Mouse (Mus musculus): ENCODE data around the gene Cntrob.

The Cntrob gene

DNA sequence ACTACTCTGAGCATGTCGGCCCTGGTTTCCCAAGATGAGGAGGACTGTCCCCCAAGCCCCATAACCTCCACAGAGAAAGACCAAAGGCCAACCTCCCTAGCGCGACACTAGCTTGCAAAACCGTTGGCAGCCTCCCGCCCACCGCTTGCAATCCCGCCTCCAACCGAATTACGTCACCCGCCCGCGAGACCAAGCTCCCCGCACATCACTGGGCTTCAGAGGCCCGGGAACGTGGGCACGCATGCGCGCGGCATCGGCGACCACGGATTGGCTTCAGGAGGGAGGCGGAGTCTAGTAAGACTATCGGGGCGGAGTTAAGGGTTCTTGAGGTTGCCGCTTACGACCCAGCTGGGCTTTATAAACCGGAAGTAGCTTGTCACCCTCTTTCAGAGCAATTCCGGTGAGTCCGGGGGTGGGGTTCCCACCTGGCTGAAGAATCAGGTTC lies at the start of gene Cntrob, which contains the start of gene Trappc1:
Gene Cntrob (minus strand): TSS at position 109 of the 445 bp plus-strand sequence.
Gene Trappc1 (plus strand): TSS at position 314 of the 445 bp plus-strand sequence.
- in situ Hi-C loops (cut with MboI; ENCODE audit: low sequenced_read_pairs), result no loop called here

DNA sequence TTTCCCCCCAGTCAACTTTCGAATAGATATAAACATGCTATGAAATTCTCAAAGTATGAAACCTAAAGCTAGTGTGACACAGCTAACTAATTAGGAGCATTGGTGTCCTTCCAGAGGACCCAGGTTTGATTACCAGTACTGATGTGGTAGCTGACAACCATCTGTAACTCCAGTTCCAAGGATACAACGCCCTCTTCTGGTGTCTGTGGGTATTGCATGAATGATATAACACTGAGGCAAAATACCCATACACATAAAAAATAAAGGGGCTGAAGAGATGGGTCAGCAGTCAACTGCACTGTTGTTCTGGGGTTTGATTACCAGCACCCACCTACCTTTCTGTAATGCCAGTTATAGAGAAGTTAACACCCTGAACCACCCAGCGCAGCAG lies 49.2 kb upstream of the Cntrob start:
- in situ Hi-C loops (cut with MboI; ENCODE audit: low sequenced_read_pairs), result no loop called here

- in situ Hi-C loops (cut with MboI; ENCODE audit: low sequenced_read_pairs), result no loop called here
Measured at GRCm38 (mm10) chr11:69372056-69372779, 48.6 kb upstream of the Cntrob start.

DNA sequence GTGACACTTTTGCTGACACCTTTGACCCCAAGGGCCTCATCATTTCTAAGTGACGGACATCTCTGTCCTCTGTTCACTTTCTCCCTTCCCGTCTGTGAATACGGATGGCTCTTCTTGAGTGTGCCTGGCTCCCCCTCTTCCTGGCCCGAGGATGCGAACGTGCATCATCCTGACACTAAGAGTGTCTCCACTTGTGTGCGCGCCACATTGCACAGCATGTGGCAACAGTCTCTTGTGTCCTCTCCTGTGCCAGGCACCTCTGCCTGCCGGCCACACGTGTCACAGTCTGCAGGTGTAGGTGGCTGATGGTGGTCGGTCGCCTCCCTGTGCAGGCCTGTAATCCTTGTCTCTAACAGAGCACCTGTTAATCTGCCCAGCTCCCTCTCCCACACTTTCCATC lies 48.0 kb upstream of the Cntrob start:
- in situ Hi-C loops (cut with MboI; ENCODE audit: low sequenced_read_pairs), result no loop called here

- in situ Hi-C loops (cut with MboI; ENCODE audit: low sequenced_read_pairs), result no loop called here
Measured at GRCm38 (mm10) chr11:69370817-69371215, 47.2 kb upstream of the Cntrob start.

DNA sequence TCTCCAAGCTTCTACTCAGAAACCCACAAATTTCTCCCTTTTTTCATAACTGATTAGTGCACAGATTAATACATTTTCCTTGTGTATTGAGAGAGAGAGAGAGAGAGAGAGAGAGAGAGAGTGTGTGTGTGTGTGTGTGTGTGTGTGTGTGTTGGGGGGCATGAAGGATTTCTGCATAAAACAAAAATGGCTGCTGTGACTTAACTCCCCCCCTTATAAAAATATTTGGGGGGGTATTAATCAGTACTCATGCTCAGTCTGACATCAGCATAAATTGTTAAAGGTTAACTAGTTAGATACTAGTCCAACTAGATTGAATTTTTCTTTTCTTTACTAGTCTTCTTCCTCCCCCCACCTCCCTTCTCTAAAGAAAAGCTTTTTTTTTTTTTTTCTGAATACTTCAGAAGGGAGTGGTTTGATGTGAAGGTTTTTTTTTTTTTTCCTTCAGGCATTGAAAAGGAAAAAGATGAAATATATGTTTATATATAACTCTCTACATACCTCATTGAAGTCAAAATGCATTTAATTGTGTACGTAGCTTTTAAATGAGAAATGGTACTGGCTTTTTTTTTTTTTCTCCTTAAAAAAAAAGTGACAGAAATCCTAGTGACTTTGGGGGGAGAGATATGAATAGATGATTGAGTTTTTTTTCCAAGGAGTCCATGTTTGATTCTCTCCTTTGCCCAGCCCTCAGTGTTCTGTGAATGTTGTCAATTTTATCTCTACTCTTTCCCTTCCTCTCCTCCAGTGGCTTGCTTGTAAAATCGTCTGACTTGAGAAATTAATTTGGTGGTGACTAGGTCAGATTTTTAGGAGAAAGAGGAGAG lies 46.6 kb upstream of the Cntrob start:
- in situ Hi-C loops (cut with MboI; ENCODE audit: low sequenced_read_pairs), result no loop called here

- in situ Hi-C loops (cut with MboI; ENCODE audit: low sequenced_read_pairs), result no loop called here
Measured at GRCm38 (mm10) chr11:69369215-69369989, 45.8 kb upstream of the Cntrob start, which contains the start of gene Chd3. Chd3 (minus strand) TSS chr11:69369406.

DNA sequence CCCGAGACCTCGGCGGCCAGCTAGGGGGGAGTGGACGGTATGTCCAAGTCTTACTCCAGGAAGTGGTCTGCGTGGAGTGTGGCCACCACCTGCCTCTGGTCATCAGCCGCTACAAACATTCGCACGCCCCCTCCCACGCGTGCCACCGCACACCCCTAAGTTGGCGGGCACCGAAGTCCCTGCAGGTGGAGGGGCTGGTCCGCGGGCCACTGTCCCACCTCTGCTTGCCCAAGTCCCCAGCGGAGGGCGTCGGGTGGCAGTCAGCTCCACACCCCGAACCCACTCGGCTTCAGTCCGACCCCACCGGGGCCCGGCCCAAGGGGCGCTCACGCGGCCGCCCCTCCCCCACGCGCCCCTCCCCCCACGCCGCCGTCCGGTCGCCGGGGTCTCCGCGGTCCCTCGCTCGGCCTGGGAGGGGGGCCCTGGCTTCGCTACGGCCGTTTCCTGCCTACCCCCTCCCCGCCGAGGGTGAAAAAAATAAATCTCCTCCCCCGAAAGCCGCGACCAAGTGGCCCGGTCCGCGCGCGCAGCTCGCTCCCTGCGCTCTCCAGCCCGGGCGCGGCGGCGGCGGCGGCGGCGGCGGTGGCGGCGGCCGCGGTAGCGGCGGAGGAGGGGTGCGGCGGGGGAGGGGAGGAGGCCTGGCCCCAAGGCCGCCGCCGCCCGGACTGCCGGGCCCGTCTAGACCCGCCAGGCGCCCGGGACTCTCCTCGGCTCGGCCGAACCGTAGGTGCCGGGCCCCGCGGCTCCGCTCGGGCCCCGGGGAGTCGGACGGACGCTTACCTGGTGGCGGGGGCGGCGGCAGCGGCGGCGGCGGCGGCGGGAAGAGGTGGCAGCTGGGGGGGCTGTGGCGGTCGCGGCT lies 45.0 kb upstream of the Cntrob start:
- in situ Hi-C loops (cut with MboI; ENCODE audit: low sequenced_read_pairs), result no loop called here

DNA sequence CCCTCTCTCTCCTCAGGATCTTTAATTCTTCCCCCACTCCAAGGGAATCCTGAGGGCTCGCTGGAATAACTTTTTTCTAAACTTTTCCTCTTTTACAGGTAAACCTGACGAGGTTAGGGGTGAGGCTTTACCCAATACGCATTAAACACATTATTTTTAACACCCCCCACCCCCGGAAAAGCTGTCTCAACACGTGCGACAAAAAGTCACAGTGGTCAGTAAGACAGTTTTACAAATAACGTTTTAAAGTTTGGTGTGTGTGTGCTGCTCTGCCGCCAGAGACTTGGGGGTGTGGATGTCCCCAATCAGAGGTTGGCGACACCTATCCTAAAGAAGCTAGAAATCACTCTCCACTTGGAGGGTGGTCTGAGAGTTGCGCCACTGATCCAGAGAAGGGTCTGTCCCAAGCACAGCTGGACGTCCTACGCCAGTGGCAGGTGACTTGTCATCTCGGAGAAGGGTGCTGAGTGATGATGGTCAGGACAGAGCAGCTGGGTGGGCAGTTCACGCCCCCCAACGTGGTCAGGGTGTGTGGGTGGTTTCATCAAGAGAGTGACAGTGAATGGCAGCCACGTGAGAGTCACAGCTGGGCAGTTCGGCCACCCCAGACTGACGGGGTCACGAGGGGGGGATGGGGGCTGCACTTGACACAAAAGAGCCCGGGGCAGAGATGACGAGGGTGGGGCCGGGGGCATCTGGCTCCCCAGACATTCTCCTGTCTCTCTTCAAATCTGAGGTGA lies 44.2 kb upstream of the Cntrob start:
- in situ Hi-C loops (cut with MboI; ENCODE audit: low sequenced_read_pairs), result no loop called here

- in situ Hi-C loops (cut with MboI; ENCODE audit: low sequenced_read_pairs), result no loop called here
Measured at GRCm38 (mm10) chr11:69366855-69367615, 43.5 kb upstream of the Cntrob start.

- in situ Hi-C loops (cut with MboI; ENCODE audit: low sequenced_read_pairs), result no loop called here
Measured at GRCm38 (mm10) chr11:69366157-69366854, 42.7 kb upstream of the Cntrob start.

GRCm38 (mm10) chr11:69365722-69366121 lies 42.1 kb upstream of the Cntrob start:
- in situ Hi-C loops (cut with MboI; ENCODE audit: low sequenced_read_pairs), result no loop called here

DNA sequence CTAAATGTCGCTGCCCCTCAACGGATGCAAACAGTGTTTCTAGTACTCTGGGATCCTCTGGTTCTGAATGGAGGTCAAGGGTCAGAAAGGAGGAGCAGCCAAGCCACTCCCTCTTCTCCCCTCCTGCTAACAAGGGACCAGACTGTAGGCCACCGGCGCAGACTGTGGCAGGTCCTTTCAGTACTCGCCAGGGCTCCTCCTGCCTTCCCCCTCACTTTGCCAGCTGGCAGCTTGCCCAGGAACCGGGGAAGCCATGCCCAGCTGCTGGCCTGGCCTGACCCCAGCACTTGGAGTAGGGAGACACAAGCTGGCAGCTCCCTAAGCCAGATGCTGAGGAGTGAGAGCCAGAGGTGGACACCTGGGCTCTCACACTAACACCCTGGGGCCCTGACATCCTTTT lies 41.3 kb upstream of the Cntrob start:
- in situ Hi-C loops (cut with MboI; ENCODE audit: low sequenced_read_pairs), result no loop called here

DNA sequence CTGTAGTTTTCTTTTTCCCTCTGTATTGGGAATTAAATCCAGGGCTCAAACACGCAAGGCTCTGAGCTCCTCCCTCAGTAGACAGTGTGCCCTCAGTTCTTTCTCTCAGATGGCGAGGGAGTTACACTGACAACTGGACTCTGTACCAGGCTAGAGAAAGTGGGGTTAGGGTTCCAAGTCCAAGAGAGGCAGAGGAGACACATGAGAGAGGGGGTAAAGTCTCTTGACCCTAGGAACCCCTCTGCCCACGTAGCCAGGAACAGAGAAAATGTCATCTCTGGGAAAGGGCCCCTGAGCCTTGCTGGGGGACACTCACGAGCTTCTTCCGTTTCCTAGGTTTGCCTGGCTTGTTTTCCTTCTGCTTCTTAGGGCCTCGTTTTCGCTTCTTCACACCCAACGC lies 40.8 kb upstream of the Cntrob start:
- in situ Hi-C loops (cut with MboI; ENCODE audit: low sequenced_read_pairs), result no loop called here

DNA sequence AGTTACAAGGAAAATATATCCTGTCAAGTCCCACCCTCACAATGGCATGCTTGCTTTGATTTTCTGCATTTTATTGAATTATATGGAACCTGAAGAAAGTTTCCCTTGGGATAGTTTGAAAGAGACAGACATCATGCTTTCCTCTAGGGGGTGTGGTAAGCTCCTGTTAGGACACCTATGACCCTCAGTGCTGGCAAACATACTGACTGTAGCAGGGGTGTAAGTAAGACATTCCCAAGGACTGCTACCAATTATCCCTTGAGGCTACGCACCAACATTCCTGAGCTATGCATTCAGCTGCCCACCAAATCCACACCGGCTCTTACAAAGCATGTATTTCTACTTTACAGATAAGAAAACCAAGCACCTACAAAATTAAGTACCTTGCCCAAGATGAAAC lies 38.9 kb upstream of the Cntrob start:
- in situ Hi-C loops (cut with MboI; ENCODE audit: low sequenced_read_pairs), result no loop called here

DNA sequence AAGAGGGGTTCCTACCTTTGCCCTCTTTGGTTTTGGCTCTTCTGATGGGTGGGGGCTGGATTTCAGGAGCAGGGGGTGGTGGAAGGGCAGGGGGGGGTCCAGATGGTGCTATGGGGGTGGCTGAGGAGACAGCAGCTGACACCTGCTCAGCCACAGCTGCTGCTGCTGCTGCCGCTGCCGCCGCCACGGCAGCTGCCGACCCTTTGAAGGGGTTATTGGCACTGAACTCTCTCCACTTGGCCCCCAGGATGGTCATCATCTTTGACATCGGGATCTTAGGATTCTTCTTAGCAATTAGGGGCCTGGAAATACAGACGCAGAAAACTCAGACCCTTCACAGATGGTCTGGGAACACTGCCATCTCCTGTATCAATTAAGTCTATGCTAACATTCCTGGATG lies 38.4 kb upstream of the Cntrob start:
- in situ Hi-C loops (cut with MboI; ENCODE audit: low sequenced_read_pairs), result no loop called here

DNA sequence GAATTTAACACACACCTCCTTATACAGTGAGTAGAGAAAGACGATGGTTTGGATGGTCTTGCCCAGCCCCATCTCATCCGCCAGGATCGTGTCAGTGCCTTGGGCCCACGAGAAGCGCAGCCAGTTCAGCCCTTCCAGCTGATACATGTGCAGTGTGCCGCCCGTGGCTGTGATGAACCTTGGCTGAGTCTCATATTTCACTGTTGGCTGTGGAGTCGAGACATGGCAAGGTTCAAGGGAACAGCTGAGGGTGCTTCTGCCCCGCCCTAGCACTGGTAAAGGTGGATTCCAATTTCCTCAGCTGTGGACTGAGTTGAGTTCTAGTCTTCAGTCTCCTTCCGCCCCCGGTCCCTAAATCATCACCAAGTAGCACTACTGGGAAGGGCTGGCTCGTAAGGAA lies 34.1 kb upstream of the Cntrob start:
- in situ Hi-C loops (cut with MboI; ENCODE audit: low sequenced_read_pairs), result no loop called here

GRCm38 (mm10) chr11:69356544-69356943 lies 33.0 kb upstream of the Cntrob start:
- in situ Hi-C loops (cut with MboI; ENCODE audit: low sequenced_read_pairs), result no loop called here

Measured in CH12F3 (cell line).